Mouse (Mus musculus) right cerebral cortex, adult 18-20 months (tissue): ENCODE measurements around the gene Vash2.

Source experiments
- DNase-seq: peaks from one replicate; pipeline ENCODE4 v3.0.0; 2022; ENCODE audit warnings: mixed read lengths

The Vash2 gene

DNA sequence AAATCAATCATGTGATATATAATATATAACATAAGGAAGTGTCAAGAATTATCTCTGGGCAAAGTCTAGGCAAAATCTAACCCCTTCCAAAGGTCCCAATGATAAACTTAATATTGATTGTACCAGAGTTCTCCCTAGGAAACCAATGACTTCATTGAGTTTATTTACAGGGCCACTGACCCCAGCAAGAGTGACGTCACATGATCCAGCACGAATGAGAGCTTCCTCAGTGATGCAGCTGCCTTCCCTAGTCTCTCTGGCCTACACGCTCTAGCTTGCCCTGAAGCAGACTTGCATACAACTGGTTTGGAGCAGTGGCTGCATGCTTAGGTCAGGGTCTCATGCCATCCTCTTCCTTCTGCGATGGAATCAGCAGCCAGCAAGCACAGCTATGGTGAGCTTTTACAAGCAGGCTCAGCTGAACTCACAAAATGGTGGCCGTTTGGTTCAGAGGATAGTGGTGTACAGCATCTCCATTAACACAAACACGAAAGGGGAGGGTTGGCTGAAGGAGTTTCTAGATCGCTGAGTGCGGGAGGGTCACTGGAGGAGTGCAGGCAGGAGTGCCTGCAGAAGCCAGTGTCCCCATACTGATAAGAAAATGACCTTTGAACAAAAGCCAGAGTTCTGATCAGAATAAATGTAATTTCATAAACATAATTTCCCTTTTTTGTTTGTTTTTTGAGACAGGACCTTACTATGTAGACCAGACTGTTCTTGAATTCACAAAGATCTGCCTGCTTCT, 59.2 kb downstream of the Vash2 start:
- no peak for DNase-seq

DNA sequence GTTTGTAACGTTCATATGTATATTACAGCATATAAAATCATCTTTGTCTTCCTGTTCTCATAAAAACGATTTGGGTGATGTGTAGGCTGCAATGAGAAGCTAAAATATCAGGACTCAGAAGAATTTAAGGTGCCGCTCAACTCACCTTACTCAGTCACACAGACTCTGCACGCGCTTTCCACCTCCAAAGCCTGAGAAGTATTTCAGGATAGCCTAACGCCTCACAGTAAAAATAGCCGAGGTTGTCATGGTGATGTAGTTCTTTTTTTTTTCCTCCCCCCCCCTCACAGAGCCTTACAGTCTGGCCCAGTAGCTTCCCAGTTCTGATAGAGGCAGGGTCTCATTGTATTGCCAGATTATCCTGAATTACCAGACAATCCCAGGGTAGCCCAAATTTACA, 60.2 kb downstream of the Vash2 start:
- DNase-seq = peak; percentile 71

DNA sequence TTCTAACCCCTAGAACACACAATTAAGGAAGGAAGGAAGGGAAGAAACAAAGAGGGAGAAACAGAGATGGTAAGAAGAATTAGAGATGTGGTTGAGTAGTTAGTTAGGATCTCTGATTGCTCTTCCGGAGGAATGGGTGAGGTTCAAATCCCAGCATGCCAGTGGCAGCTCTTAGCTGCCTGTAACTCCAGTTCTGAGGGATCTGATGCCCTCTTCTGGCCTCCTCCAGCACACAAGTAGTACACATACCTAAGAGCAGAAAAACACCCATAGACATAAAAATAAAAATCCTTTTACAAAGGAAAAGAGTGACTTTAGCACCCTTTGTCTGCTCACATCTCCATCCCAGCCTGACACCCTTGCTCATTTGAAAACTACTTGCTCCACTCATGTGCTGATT, 66.5 kb downstream of the Vash2 start:
- no peak for DNase-seq

DNA sequence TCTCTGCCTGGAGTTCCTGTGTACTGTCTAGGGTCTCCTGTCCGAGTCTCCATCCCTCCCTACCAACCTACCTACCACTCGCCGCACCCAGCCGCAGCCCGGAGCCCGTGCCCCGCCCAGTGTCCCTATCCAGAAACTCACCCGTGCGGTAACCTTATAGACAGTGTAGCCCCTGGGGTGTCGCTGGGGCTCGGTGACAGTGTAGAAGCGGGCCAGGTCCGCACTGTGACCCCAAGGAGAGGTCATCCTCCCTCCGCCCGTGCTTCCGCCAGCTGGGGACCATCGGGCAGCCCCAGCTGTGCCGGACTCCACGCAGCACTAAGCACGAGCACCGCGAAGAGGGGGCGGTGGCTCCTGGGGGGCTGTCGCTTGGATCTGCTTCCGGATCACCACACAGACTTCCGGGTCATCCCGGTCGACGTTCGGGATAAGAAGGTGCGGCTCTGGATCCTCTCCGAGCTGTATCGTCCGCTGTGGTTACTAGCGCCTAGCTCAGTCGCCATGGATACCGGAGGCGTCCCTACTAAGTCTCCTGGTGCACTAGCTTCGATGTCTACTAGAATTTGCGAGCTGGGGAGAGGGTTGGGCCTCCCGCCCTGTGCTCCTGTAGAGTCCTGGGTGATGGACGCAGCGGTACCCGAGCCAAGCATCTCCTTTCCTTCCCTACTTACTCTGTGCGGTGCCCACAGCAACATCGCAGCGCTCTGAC, 67.5 kb downstream of the Vash2 start, which contains the start of gene Rps6kc1:
Gene Rps6kc1, minus strand, starts transcription at position 356 of the 709 bp plus-strand sequence.
- peak; percentile 87 for DNase-seq

DNA sequence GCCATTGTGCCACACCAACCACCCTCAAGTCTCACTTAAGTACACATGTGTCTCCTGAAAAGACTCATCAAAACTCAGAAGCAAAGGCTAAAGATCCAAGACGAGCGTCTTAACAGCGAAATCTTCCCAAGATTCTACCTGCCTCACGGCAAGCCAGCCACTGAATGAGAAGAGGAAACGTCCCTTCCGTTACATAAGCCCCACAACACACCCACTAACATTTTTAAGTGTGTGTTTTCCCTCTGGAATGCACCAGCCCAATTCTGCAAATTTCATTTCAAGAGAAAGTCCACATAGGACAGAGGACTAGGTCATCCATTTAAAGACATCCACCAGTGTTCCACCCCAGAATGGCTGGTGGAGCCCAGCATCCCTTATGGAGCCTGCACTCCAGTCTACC, 68.3 kb downstream of the Vash2 start:
- peak; percentile 33 for DNase-seq

DNA sequence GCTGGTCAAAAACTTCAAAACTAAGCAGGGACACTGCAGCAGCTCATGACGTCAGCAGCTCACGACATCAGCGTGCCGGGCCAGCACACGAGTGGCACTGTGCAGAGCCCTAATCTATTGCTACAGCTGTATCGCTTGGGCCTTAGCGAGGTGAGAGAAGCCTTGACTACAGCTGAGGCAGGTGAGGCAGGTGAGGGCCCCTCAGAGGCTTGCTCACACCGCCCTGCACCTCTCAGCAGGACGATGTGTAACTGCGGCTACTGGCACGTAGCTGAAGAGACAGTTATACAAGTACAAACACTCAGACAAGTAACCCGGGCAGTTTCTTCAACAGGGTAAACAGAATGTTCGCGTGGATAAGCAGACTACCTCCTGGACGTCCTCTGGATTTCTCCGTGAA, 74.4 kb downstream of the Vash2 start:
- DNase-seq = no peak

DNA sequence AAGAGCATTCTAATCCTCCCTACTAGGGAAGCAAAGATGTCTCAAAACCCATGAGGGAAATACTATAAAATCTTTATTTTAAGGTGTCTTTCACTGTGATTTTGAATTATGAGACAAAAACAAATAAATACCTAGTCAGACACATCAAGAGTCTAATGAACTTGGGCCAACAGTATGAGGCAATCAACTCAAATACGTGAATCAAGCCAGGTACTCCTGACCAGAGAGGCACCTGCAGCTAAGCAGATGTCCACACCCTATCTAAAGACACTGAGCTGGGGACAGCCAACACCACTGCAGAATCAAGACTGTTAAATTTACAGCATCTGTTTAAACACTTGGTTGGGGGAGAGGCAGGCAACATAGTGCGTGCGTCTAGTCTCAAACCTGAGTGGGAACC, 75.0 kb downstream of the Vash2 start:
- DNase-seq = no peak

DNA sequence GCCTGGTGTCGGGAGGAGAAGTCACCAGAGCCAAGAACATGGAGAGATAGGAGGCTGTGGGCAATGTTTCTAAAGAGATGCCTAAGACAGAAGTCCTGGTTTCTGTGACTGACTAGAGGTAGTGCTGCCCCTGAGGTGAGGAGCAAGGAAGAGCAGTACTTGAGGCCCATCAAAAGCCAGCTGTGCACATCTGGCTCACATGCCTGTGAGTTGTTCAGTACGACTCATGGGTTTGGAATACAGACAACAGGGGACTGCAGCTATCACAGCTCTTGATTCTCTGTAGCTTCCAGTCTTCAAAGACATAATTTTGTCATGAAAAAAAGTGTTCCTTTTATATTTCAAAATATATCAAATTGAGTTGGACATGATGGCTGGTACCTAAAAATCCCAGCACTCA, 78.0 kb downstream of the Vash2 start:
- no peak for DNase-seq

DNA sequence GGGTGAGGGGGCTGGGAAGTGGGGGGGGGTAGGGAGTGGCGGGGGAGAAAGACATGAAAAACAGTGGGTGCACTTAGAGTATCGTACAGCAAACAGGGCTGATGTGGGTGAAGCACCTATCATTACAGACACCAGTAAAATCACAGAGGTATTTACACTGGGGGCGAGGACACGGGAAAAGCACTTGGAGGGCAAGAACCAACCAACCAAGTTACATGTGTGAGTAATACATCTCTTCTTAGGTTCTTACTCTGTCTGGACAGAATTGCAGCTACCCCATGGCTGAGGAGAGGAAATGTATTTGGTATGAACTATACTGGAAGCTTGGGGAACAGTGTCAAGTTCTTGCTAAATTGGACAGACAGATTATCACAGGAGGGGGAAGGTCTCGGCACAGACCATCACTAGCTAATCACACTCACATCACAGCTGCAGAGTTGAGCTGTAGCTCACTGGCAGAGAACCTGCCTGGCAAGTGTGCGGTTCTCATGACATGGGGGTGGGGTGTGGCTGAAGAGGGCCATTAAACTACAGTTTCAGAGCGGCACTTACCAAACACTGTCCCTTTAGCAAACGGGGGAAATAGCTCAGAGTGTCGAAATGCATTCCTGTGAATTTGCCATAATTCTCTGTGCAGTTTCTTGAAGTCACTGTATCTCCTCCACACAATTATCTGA, 80.1 kb downstream of the Vash2 start:
- no peak for DNase-seq

DNA sequence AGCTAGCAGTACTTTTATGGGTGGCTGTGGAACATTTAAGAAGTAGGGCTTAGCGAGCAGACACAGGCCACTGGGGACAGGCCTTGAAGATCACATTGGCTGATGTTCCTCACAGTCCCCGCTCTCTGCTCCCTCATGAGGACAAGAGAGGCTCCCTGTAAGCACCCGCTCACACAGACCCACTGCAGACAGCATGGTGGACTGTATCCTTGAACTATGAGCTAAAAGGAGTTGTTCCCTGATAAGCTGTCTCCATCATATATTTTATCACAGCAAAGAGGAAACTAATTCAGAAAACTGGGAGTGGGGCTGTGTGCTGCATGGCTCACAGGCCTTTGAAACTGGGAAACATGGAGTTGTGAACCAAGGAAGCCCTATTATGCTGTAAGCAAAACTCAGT, 80.9 kb downstream of the Vash2 start:
- DNase-seq = no peak
